Mouse (Mus musculus) liver, adult 2 months (tissue): Measurements from ENCODE around the gene Gm49318. TPM values are rescaled to one million over a fixed set of nuclear protein-coding genes. Genes with fewer than 3 reads are reported as not detected.

ENCODE experiments used
- DNase-seq: peaks from one replicate; pipeline ENCODE4 v3.0.0-alpha.2; 2011; ENCODE audit warnings: low read depth, low spot score; ENCODE audit errors: extremely low read depth
- H3K27ac ChIP-seq: fragments of 200-500 bp; replicated peaks from 2 replicates; pipeline ENCODE4 v1.5.1; 2012; ENCODE audit warnings: low read depth, mild to moderate bottlenecking, control low read depth, inconsistent platforms, low read length; ENCODE audit not compliant: insufficient read depth
- H3K27me3 ChIP-seq: fragments of 200-500 bp; 2 replicates; pipeline ENCODE4 v1.6.1; 2012; ENCODE audit warnings: mild to moderate bottlenecking, moderate library complexity, low read length, inconsistent platforms; ENCODE audit not compliant: control insufficient read depth, insufficient read depth
- H3K36me3 ChIP-seq: fragments of 200-500 bp; 2 replicates; pipeline ENCODE4 v1.6.1; 2012; ENCODE audit warnings: low read length, inconsistent platforms; ENCODE audit not compliant: control insufficient read depth, insufficient read depth
- H3K4me1 ChIP-seq: fragments of 200-500 bp; 2 replicates; pipeline ENCODE4 v1.6.1; 2011; ENCODE audit warnings: low read length; ENCODE audit not compliant: control insufficient read depth, insufficient read depth
- H3K4me3 ChIP-seq: fragments of 200-500 bp; 2 replicates; pipeline ENCODE4 v1.5.1; 2011; ENCODE audit warnings: low read depth, mild to moderate bottlenecking, control low read depth, low read length, moderate library complexity; ENCODE audit not compliant: insufficient read depth
- H3K79me2 ChIP-seq: fragments of 200-500 bp; 2 replicates; pipeline ENCODE4 v1.6.1; 2012; ENCODE audit warnings: inconsistent platforms, mild to moderate bottlenecking, low read length, moderate library complexity; ENCODE audit not compliant: control insufficient read depth, insufficient read depth
- H3K9ac ChIP-seq: fragments of 200-500 bp; 2 replicates; pipeline ENCODE4 v1.6.1; 2012; ENCODE audit warnings: low read depth, mild to moderate bottlenecking, control low read depth, inconsistent platforms, low read length
- CTCF ChIP-seq: fragments of 200-500 bp; IDR thresholded peaks from 2 replicates; pipeline ENCODE4 v1.5.1; 2011; ENCODE audit warnings: low read depth, low read length, control low read depth
- POLR2A ChIP-seq: fragments of 200-500 bp; IDR thresholded peaks from 2 replicates; pipeline ENCODE4 v1.6.1; 2011; ENCODE audit warnings: low read length, control low read depth; ENCODE audit not compliant: insufficient read depth; ENCODE audit errors: extremely low read depth
- WGBS: fragments of 180-500 bp; shearing (Covaris S2); methylation state at CpG from one replicate; pipeline ENCODE4 v1.1.7; 2018; 5-methylcytosine and 5-hydroxymethylcytosine counted together
- polyA plus RNA-seq: library from polyadenylated mRNA; depleted of rRNA; stranded (reverse); fragments of >200 nt; gene quantifications from 2 replicates; pipeline ENCODE4 v1.2.3, GENCODE M21; 2012
- total RNA-seq: library from RNA; depleted of rRNA; stranded (reverse); fragments of >200 nt; gene quantifications from 2 replicates; pipeline ENCODE4 v1.2.3, GENCODE M21; 2014

Gene Gm49318
- total and polyA plus RNA-seq, 2 experiments: not detected

- H3K79me2 ChIP-seq: 0 out of 2 replicates have a peak, but pooled peaks cover 3% of the 10 kb centered on the region
These were observed 68.6 kb downstream of the Gm49318 start, which contains the start of the genes Ccdc151 and Prkcsh for GRCm38 (mm10) chr9:22002194-22003162. Ccdc151 (minus strand) TSS chr9:22002634. Prkcsh (plus strand) TSS chr9:22002806.

GRCm38 (mm10) chr9:22001633-22002032, 69.4 kb downstream of the Gm49318 start:
- TF ChIP-seq CTCF: no peak
- no peak for TF ChIP-seq POLR2A
- Histone ChIP-seq H3K27ac (no peak overlapping the region), H3K4me3 (no peak overlapping the region), H3K27me3 (no peaks in the 10 kb centered on the region), H3K79me2 (0 out of 2 replicates have a peak, but pooled peaks cover 3% of the 10 kb centered on the region), H3K4me1 (peaks cover 4% of the 10 kb centered on the region; the same call in 1 of the 2 replicates), H3K36me3 (no peaks in the 10 kb centered on the region; the same call in 1 of the 2 replicates), H3K9ac (no peak overlapping the region)
- DNase-seq: no peak
- WGBS: 90% methylated on average over 4 of the region's 4 CpGs

More at GRCm38 (mm10) chr9:22002194-22003162, 68.6 kb downstream of the Gm49318 start, which contains the start of the genes Ccdc151 and Prkcsh:
- TF ChIP-seq CTCF: no peak
- peak; percentile 62; the same call in 1 of the 2 replicates for TF ChIP-seq POLR2A
- 9% methylated on average over 57 of the region's 57 CpGs for WGBS
- Histone ChIP-seq H3K27ac (peak within 1 kb of the TSS; percentile 24), H3K27me3 (no peaks in the 10 kb centered on the region), H3K4me1 (peaks cover 4% of the 10 kb centered on the region; the same call in 1 of the 2 replicates), H3K4me3 (peak within 1 kb of the TSS; percentile 62), H3K36me3 (peaks cover 3% of the 10 kb centered on the region; the same call in 1 of the 2 replicates), H3K9ac (peak within 1 kb of the TSS; percentile 54)
- peak; percentile 99 for DNase-seq

DNA sequence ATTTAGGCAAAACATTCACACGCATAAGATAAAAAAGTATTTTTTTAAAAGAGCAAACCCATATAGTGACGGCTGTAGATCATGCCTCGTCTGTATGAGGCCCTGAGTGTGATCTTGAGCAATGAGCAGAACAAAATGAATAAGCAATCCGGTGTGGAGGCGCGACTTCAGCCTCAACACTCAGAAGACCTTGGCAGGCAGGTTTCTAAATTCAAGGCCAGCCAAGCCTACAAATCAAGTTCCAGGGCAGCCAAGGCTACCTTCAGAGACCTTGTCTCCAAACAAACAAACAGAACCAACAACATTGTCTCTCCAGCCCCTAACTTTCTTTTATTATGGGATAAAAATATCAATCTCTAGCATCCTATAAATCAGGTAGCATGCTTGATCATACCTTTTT, 70.8 kb downstream of the Gm49318 start:
- H3K79me2 ChIP-seq: 0 out of 2 replicates have a peak, but pooled peaks cover 3% of the 10 kb centered on the region
- H3K27me3 ChIP-seq: no peaks in the 10 kb centered on the region
- H3K9ac ChIP-seq: no peak overlapping the region
- no peak overlapping the region for H3K4me3 ChIP-seq
- peaks cover 4% of the 10 kb centered on the region; the same call in 1 of the 2 replicates for H3K4me1 ChIP-seq
- no peak for DNase-seq
- H3K27ac ChIP-seq: no peak overlapping the region
- TF ChIP-seq POLR2A (no peak), CTCF (no peak)
- WGBS: 84% methylated on average over 6 of the region's 6 CpGs
- no peaks in the 10 kb centered on the region for H3K36me3 ChIP-seq

DNA sequence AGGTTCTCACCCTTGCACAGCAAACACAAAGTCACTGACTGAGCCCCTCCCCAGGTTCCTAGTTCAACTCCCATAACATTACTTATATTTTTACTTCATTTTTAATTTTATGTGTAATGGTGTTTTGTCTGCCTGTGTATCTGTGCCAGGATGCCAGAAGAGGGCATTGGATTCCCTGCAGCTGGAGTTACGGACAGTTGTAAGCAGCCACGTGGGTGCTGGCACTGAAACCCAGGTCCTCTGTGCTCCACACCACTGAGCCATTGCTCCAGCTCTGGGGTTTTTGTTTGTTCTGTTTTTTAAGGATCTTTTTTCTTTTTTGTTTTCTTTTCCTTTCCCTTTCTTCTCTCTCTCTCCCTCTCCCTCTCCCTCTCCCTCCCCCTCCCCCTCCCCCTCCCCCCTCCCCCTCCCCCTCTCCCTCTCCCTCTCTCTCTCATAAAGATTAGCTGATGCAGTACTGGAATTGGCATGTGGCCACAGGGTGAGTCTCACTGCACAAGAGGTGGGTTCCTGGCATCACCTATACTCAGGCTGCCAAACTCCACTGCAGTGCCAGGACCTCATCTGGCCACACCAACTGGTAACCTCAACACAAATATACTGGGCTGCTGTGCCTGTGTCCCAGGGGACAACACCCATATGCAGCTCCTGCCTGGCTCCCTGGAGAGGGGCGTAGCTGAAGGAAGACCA, 74.7 kb downstream of the Gm49318 start:
- Histone ChIP-seq H3K27ac (no peak overlapping the region), H3K79me2 (no peaks in the 10 kb centered on the region), H3K4me1 (peaks cover 11% of the 10 kb centered on the region), H3K4me3 (no peak overlapping the region), H3K36me3 (no peaks in the 10 kb centered on the region), H3K9ac (no peak overlapping the region), H3K27me3 (no peaks in the 10 kb centered on the region)
- no peak for TF ChIP-seq POLR2A
- DNase-seq: no peak
- WGBS: 74% methylated on average over 3 of the region's 3 CpGs

GRCm38 (mm10) chr9:21992227-21992626, 78.8 kb downstream of the Gm49318 start:
- 18% methylated on average over 4 of the region's 4 CpGs for WGBS
- peak; percentile 97 for DNase-seq
- TF ChIP-seq POLR2A (no peak), CTCF (no peak)
- no peak overlapping the region for H3K4me3 ChIP-seq
- H3K9ac ChIP-seq: no peak overlapping the region
- peaks cover 5% of the 10 kb centered on the region; the same call in 1 of the 2 replicates for H3K79me2 ChIP-seq
- no peaks in the 10 kb centered on the region for H3K36me3 ChIP-seq
- H3K27ac ChIP-seq: peak overlapping the region; percentile 78
- no peaks in the 10 kb centered on the region for H3K27me3 ChIP-seq
- H3K4me1 ChIP-seq: peaks cover 24% of the 10 kb centered on the region
